Mouse (Mus musculus): Measurements from ENCODE around the gene Gtf2ird2.

DNA sequence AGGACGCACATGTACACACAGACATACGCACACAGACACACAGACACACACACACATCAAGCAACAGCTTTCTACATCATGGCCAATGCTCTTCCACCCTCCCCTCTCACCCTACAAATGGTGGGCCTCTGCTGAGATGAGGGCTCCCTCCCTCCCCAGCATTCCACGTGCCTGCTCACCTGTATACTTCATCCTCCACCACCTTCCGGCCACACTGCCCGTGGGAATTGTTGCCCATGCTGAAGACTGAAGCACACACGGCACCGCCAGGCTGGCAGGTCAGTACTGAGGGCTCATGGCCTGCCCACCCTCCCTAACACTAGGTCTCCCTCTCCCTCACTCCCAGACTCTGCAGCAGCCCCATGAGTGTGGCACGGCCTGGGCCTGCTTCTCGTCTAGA is 15.8 kb upstream of the Gtf2ird2 start:
- TF ChIP-seq TAL1 (IDR thresholded peaks at IDR 0.05; ENCODE audit: low read length) (no peak), GATA1 (IDR thresholded peaks at IDR 0.05; ENCODE audit: low read length) (no peak)
